Mouse (Mus musculus) testis, adult 2 months (tissue): Measurements from ENCODE around the gene Dntt. TPM values are rescaled to one million over a fixed set of nuclear protein-coding genes. Genes with fewer than 3 reads are reported as not detected.

Experiments used
- H3K27ac ChIP-seq: fragments of 200-500 bp; 2 replicates; pipeline ENCODE4 v1.5.1; 2012; ENCODE audit warnings: low read depth, low read length; ENCODE audit not compliant: control insufficient read depth, insufficient read depth
- H3K27me3 ChIP-seq: fragments of 200-500 bp; 2 replicates; pipeline ENCODE4 v1.6.1; 2012; ENCODE audit warnings: mild to moderate bottlenecking, low read length, moderate library complexity; ENCODE audit not compliant: control insufficient read depth, insufficient read depth
- H3K36me3 ChIP-seq: fragments of 200-500 bp; 2 replicates; pipeline ENCODE4 v1.6.1; 2012; ENCODE audit warnings: mild to moderate bottlenecking, low read length; ENCODE audit not compliant: control insufficient read depth, insufficient read depth
- H3K4me1 ChIP-seq: fragments of 200-500 bp; 2 replicates; pipeline ENCODE4 v1.6.1; 2012; ENCODE audit warnings: low read length; ENCODE audit not compliant: control insufficient read depth, insufficient read depth
- H3K4me3 ChIP-seq: fragments of 200-500 bp; 2 replicates; pipeline ENCODE4 v1.5.1; 2012; ENCODE audit warnings: low read depth, mild to moderate bottlenecking, low read length, moderate library complexity, mixed read lengths; ENCODE audit not compliant: control insufficient read depth
- CTCF ChIP-seq: fragments of 200-500 bp; IDR thresholded peaks from 2 replicates; pipeline ENCODE4 v1.5.1; 2012; ENCODE audit warnings: low read depth, mild to moderate bottlenecking, inconsistent platforms, low read length, moderate library complexity; ENCODE audit not compliant: control insufficient read depth, insufficient read depth, insufficient replicate concordance
- POLR2A ChIP-seq: fragments of 200-500 bp; IDR thresholded peaks from 2 replicates; pipeline ENCODE4 v1.6.1; 2012; ENCODE audit warnings: low read depth, mild to moderate bottlenecking, inconsistent platforms, low read length, moderate library complexity; ENCODE audit not compliant: control insufficient read depth
- polyA plus RNA-seq: library from polyadenylated mRNA; depleted of rRNA; stranded (reverse); fragments of >200 nt; gene quantifications from 2 replicates; pipeline ENCODE4 v1.2.3, GENCODE M21; 2012; rRNA removed

The Dntt gene
- polyA plus RNA-seq = 0.19 and 0.25 TPM in 2 replicates

GRCm38 (mm10) chr19:41029219-41029618, at the start of gene Dntt:
Dntt (plus strand) TSS chr19:41029275.
- no peaks in the 10 kb centered on the region for H3K27me3 ChIP-seq
- no peak within 1 kb of the TSS for H3K4me3 ChIP-seq
- TF ChIP-seq CTCF (no peak), POLR2A (no peak)
- H3K27ac ChIP-seq = no peak within 1 kb of the TSS
- H3K36me3 ChIP-seq = no peaks in the 10 kb centered on the region
- H3K4me1 ChIP-seq = no peaks in the 10 kb centered on the region

GRCm38 (mm10) chr19:40980671-40981070, 48.4 kb upstream of the Dntt start:
- H3K27me3 ChIP-seq = no peaks in the 10 kb centered on the region
- TF ChIP-seq CTCF = no peak
- no peaks in the 10 kb centered on the region for H3K36me3 ChIP-seq
- no peak overlapping the region for H3K4me3 ChIP-seq
- no peaks in the 10 kb centered on the region for H3K4me1 ChIP-seq
- H3K27ac ChIP-seq = no peak overlapping the region

GRCm38 (mm10) chr19:40984536-40984935, 44.5 kb upstream of the Dntt start:
- Histone ChIP-seq H3K4me1 (no peaks in the 10 kb centered on the region), H3K27me3 (no peaks in the 10 kb centered on the region), H3K4me3 (no peak overlapping the region), H3K36me3 (no peaks in the 10 kb centered on the region), H3K27ac (no peak overlapping the region)
- TF ChIP-seq CTCF (no peak), POLR2A (no peak)

- H3K4me3 ChIP-seq = no peak overlapping the region
- H3K36me3 ChIP-seq = no peaks in the 10 kb centered on the region
- no peaks in the 10 kb centered on the region for H3K4me1 ChIP-seq
- H3K27ac ChIP-seq = no peak overlapping the region
- no peaks in the 10 kb centered on the region for H3K27me3 ChIP-seq
- TF ChIP-seq CTCF = no peak
- no peak for TF ChIP-seq POLR2A
Measured at GRCm38 (mm10) chr19:40988856-40989255, 40.2 kb upstream of the Dntt start.

GRCm38 (mm10) chr19:40989961-40990600, 39.0 kb upstream of the Dntt start:
- no peak overlapping the region for H3K4me3 ChIP-seq
- H3K4me1 ChIP-seq = no peaks in the 10 kb centered on the region
- TF ChIP-seq CTCF = no peak
- TF ChIP-seq POLR2A = no peak
- H3K27ac ChIP-seq = no peak overlapping the region
- no peaks in the 10 kb centered on the region for H3K36me3 ChIP-seq
- no peaks in the 10 kb centered on the region for H3K27me3 ChIP-seq

- Histone ChIP-seq H3K36me3 (no peaks in the 10 kb centered on the region), H3K4me1 (no peaks in the 10 kb centered on the region), H3K27ac (no peak overlapping the region), H3K27me3 (no peaks in the 10 kb centered on the region), H3K4me3 (no peak overlapping the region)
- TF ChIP-seq POLR2A (no peak), CTCF (no peak)
Measured at GRCm38 (mm10) chr19:40990781-40991343, 38.2 kb upstream of the Dntt start.

GRCm38 (mm10) chr19:40991626-40992025, 37.4 kb upstream of the Dntt start:
- H3K4me3 ChIP-seq = no peak overlapping the region
- H3K27me3 ChIP-seq = no peaks in the 10 kb centered on the region
- H3K27ac ChIP-seq = no peak overlapping the region
- TF ChIP-seq POLR2A = no peak
- TF ChIP-seq CTCF = no peak
- H3K4me1 ChIP-seq = no peaks in the 10 kb centered on the region
- H3K36me3 ChIP-seq = no peaks in the 10 kb centered on the region
